In genomic region chr6:99901564-99901963, GRCm38 (mm10) we compare ENCODE assay signal across 22 mouse cellular contexts.
DNase-seq lines count a peak whose midpoint lies in the region; ATAC-seq lines count a peak whose summit lies in the region.
"Had no signal": no experiment of that assay in that cellular context is flagged by ENCODE, and none has a peak within 500 bp of the region (broad histone marks: within the 10 kb centered on the region; RNA-seq: fewer than 3 reads in every experiment).

No protein-coding gene starts in this region.

- H3K4me3 ChIP-seq in hindbrain, embryonic 10.5 days, result no peak overlapping the region
- H3K4me3 ChIP-seq: embryonic facial prominence, embryonic 15.5 days; erythroblast, embryonic 14.5 days; forebrain, embryonic 10.5 days; gastrocnemius, adult 2 months had no signal

- H3K4me1 ChIP-seq in hindbrain, embryonic 10.5 days (replicated peaks), result no peaks in the 10 kb centered on the region; the same call in none of the 2 replicates

- no peaks in the 10 kb centered on the region for H3K9me3 ChIP-seq in hindbrain, embryonic 10.5 days
- H3K9me3 ChIP-seq: embryonic facial prominence, embryonic 15.5 days; forebrain, embryonic 10.5 days had no signal

- H3K27ac ChIP-seq in hindbrain, embryonic 10.5 days, result no peak overlapping the region
- H3K27ac ChIP-seq: embryonic facial prominence, embryonic 15.5 days; forebrain, embryonic 10.5 days; gastrocnemius, adult 2 months; hindbrain, embryonic 14.5 days had no signal

- peaks cover 85% of the 10 kb centered on the region for H3K27me3 ChIP-seq in hindbrain, embryonic 10.5 days (ENCODE audit: insufficient read depth, poor library complexity, severe bottlenecking)

- peak; percentile 18 for DNase-seq in thymus, postnatal 14 days
- no peak for DNase-seq in thymus, postnatal 10 days (ENCODE audit: low spot score in 2 of 2)
- DNase-seq in adrenal gland, postnatal 4 days (ENCODE audit: low spot score in 2 of 2), result no peak
- DNase-seq in hindbrain, embryonic 10.5 days (ENCODE audit: low spot score), result no peak
- DNase-seq in left cerebral cortex, adult 8-10 months (ENCODE audit: low spot score in 2 of 2), result no peak
- DNase-seq: adrenal gland, postnatal 14 days; cerebellum, adult 18-20 months; cerebellum, adult 9-11 months; cerebellum, postnatal 36 days; gastrocnemius, adult 2 months; gastrocnemius, postnatal 25 days; heart, adult 11 months; heart, postnatal 10 days; heart, postnatal 4 days had no signal

- 85% methylated on average over 3 of the region's 3 CpGs for WGBS in hindbrain, embryonic 10.5 days

- H3K36me3 ChIP-seq in hindbrain, embryonic 10.5 days, result no peaks in the 10 kb centered on the region
- H3K36me3 ChIP-seq: embryonic facial prominence, embryonic 15.5 days; forebrain, embryonic 10.5 days; G1E had no signal

- ATAC-seq in granulocyte monocyte progenitor cell, adult 5-6 weeks (replicated peaks; ENCODE audit: poor library complexity, severe bottlenecking), result peak; percentile 21
- peak; percentile 56 for ATAC-seq in megakaryocyte progenitor cell, adult 5-6 weeks (replicated peaks; ENCODE audit: poor library complexity)
- ATAC-seq: forebrain, embryonic 14.5 days had no signal
